Mouse (Mus musculus): ENCODE results near the gene Ifitm10.
"Not testable (repeated sequence)": the region's sequence is repeated elsewhere in the genome, so short reads cannot be mapped to it uniquely, and the experiment has no call there.

The Ifitm10 gene
- long read RNA-seq, experiment 1, partial matches to known transcripts, result 1 of 6 reads
- long read RNA-seq, experiment 1, other reads (novel, unspliced or antisense), result 2 of 6 reads
- long read RNA-seq, experiment 2, transcript Ifitm10-202 (3 exons, 1,158 nt), result major isoform, 5 of 9 reads
- long read RNA-seq, experiment 2, partial matches to known transcripts, result 1 of 9 reads
- long read RNA-seq, experiment 2, other reads (novel, unspliced or antisense), result 3 of 9 reads

- intact Hi-C loops (cut with DNase I), result no loop called here
Observed at GRCm38 (mm10) chr7:142373641-142374412, at the start of gene Ifitm10. Ifitm10 (minus strand) TSS chr7:142373753.

- intact Hi-C loops (cut with DNase I), result no loop called here
Observed at GRCm38 (mm10) chr7:142421826-142422225, 48.3 kb upstream of the Ifitm10 start.

GRCm38 (mm10) chr7:142419887-142420286 lies 46.3 kb upstream of the Ifitm10 start:
- intact Hi-C loops (cut with DNase I), result no loop called here

GRCm38 (mm10) chr7:142418679-142419078 lies 45.1 kb upstream of the Ifitm10 start:
- intact Hi-C loops (cut with DNase I), result no loop called here

GRCm38 (mm10) chr7:142418027-142418426 lies 44.5 kb upstream of the Ifitm10 start:
- intact Hi-C loops (cut with DNase I), result no loop called here

- intact Hi-C loops (cut with DNase I), result no loop called here
Observed at GRCm38 (mm10) chr7:142416225-142416624, 42.7 kb upstream of the Ifitm10 start.

- intact Hi-C loops (cut with DNase I), result no loop called here
Observed at GRCm38 (mm10) chr7:142415314-142415713, 41.8 kb upstream of the Ifitm10 start.

GRCm38 (mm10) chr7:142413285-142413684 lies 39.7 kb upstream of the Ifitm10 start:
- intact Hi-C loops (cut with DNase I), result no loop called here

- intact Hi-C loops (cut with DNase I), result no loop called here
Observed at GRCm38 (mm10) chr7:142409603-142410002, 36.0 kb upstream of the Ifitm10 start.

GRCm38 (mm10) chr7:142408686-142409085 lies 35.1 kb upstream of the Ifitm10 start:
- intact Hi-C loops (cut with DNase I), result no loop called here

GRCm38 (mm10) chr7:142407935-142408334 lies 34.4 kb upstream of the Ifitm10 start:
- intact Hi-C loops (cut with DNase I), result no loop called here

GRCm38 (mm10) chr7:142405134-142405533 lies 31.6 kb upstream of the Ifitm10 start:
- intact Hi-C loops (cut with DNase I), result not testable (repeated sequence)

GRCm38 (mm10) chr7:142403591-142403990 lies 30.0 kb upstream of the Ifitm10 start:
- intact Hi-C loops (cut with DNase I), result no loop called here

GRCm38 (mm10) chr7:142400750-142401142 lies 27.2 kb upstream of the Ifitm10 start:
- intact Hi-C loops (cut with DNase I), result no loop called here

GRCm38 (mm10) chr7:142400112-142400749 lies 26.7 kb upstream of the Ifitm10 start:
- intact Hi-C loops (cut with DNase I), result no loop called here

GRCm38 (mm10) chr7:142399250-142399649 lies 25.7 kb upstream of the Ifitm10 start:
- intact Hi-C loops (cut with DNase I), result no loop called here

- intact Hi-C loops (cut with DNase I), result no loop called here
Observed at GRCm38 (mm10) chr7:142398052-142398451, 24.5 kb upstream of the Ifitm10 start.

- intact Hi-C loops (cut with DNase I), result no loop called here
Observed at GRCm38 (mm10) chr7:142396611-142397010, 23.1 kb upstream of the Ifitm10 start.

GRCm38 (mm10) chr7:142395472-142395871 lies 21.9 kb upstream of the Ifitm10 start:
- intact Hi-C loops (cut with DNase I), result no loop called here

GRCm38 (mm10) chr7:142394261-142395190 lies 21.0 kb upstream of the Ifitm10 start:
- intact Hi-C loops (cut with DNase I), result no loop called here

- intact Hi-C loops (cut with DNase I), result no loop called here
Observed at GRCm38 (mm10) chr7:142393191-142393590, 19.6 kb upstream of the Ifitm10 start.
